10 mouse cellular contexts compared by ENCODE assay signal in the genomic region with DNA sequence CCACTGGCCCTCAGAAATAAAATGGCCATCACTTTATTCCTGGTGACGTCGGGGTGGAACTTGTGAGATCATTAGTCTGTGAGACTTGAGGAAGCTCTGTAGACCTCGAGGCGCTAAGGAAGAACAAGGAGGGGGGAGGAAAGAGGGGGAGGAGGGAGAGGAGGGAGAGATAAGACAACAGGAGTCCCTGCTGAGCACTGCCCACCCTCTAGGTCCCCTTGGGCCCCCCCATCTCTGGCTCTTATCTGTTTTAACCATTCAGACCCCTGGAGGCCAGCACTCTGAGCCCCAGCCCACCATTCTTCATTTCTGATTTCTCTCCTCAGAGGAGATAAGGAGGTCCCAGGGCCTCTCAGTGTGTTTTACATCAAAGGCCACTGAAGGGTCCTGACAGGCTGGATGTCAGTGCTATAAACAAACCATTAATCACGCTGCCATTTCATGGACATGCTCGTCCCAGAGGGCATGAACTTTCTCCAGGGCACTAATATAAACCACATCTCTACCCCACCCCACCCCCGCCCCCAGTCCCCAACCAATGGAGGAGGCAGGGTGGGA.
DNase-seq lines count a peak whose midpoint lies in the region; ATAC-seq and TF ChIP-seq lines count a peak whose summit lies in the region.
"Had no signal": no experiment of that assay in that cellular context is flagged by ENCODE, and none has a peak within 500 bp of the region (broad histone marks: within the 10 kb centered on the region; RNA-seq: fewer than 3 reads in every experiment).

No protein-coding gene starts in this region.

- no peak for TF ChIP-seq CTCF in stomach, postnatal 0 days (IDR thresholded peaks at IDR 0.05; ENCODE audit: low read depth)

- H3K9me3 ChIP-seq in kidney, embryonic 14.5 days (ENCODE audit: control insufficient read depth, low read length) = peaks cover 3% of the 10 kb centered on the region; the same call in 1 of the 2 replicates
- no peaks in the 10 kb centered on the region for H3K9me3 ChIP-seq in stomach, embryonic 14.5 days (ENCODE audit: control insufficient read depth, low read depth, low read length)
- no peaks in the 10 kb centered on the region for H3K9me3 ChIP-seq in stomach, postnatal 0 days (ENCODE audit: control insufficient read depth, low read length)
- no peaks in the 10 kb centered on the region for H3K9me3 ChIP-seq in intestine, embryonic 16.5 days (ENCODE audit: control insufficient read depth, low read length)
- no peaks in the 10 kb centered on the region for H3K9me3 ChIP-seq in forebrain, embryonic 14.5 days (replicated peaks; ENCODE audit: control insufficient read depth, low read length)
- H3K9me3 ChIP-seq: midbrain, embryonic 10.5 days had no signal

- H3K36me3 ChIP-seq in kidney, embryonic 14.5 days (ENCODE audit: control insufficient read depth, insufficient read depth, low read length) = no peaks in the 10 kb centered on the region
- H3K36me3 ChIP-seq in stomach, embryonic 14.5 days (ENCODE audit: control insufficient read depth, insufficient read depth, low read length) = no peaks in the 10 kb centered on the region
- H3K36me3 ChIP-seq in stomach, postnatal 0 days (ENCODE audit: control insufficient read depth, insufficient read depth, low read length) = no peaks in the 10 kb centered on the region
- no peaks in the 10 kb centered on the region for H3K36me3 ChIP-seq in intestine, embryonic 16.5 days (ENCODE audit: control insufficient read depth, insufficient read depth, low read length)
- H3K36me3 ChIP-seq in forebrain, embryonic 14.5 days (ENCODE audit: control insufficient read depth, insufficient read depth, low read length) = no peaks in the 10 kb centered on the region
- H3K36me3 ChIP-seq: midbrain, embryonic 10.5 days had no signal

- no peak for TF ChIP-seq EP300 in stomach, postnatal 0 days (optimal IDR thresholded peaks at IDR 0.05)

- WGBS in kidney, embryonic 14.5 days = 2% methylated on average over 7 of the region's 7 CpGs
- WGBS in stomach, embryonic 14.5 days = 6% methylated on average over 7 of the region's 7 CpGs
- WGBS in stomach, postnatal 0 days = 19% methylated on average over 7 of the region's 7 CpGs
- WGBS in intestine, embryonic 16.5 days = 17% methylated on average over 7 of the region's 7 CpGs
- 74% methylated on average over 7 of the region's 7 CpGs for WGBS in forebrain, embryonic 14.5 days

- H3K27ac ChIP-seq in kidney, embryonic 14.5 days (ENCODE audit: low read depth, low read length) = peak overlapping the region; percentile 47; the same call in 1 of the 2 replicates
- peak overlapping the region; percentile 61 for H3K27ac ChIP-seq in stomach, embryonic 14.5 days (ENCODE audit: low read length)
- no peak overlapping the region for H3K27ac ChIP-seq in stomach, postnatal 0 days (replicated peaks)
- 0 out of 2 replicates have a peak overlapping the region, but pooled peaks have one; percentile 2 for H3K27ac ChIP-seq in intestine, embryonic 16.5 days (ENCODE audit: low read length)
- no peak overlapping the region for H3K27ac ChIP-seq in forebrain, embryonic 14.5 days (ENCODE audit: low read depth, low read length)
- H3K27ac ChIP-seq: midbrain, embryonic 10.5 days had no signal

- no peak overlapping the region for H3K4me2 ChIP-seq in kidney, embryonic 14.5 days (replicated peaks; ENCODE audit: low read depth, low read length)
- no peak overlapping the region for H3K4me2 ChIP-seq in stomach, embryonic 14.5 days (replicated peaks; ENCODE audit: low read depth, low read length)
- no peak overlapping the region for H3K4me2 ChIP-seq in stomach, postnatal 0 days (replicated peaks; ENCODE audit: low read depth)
- no peak overlapping the region for H3K4me2 ChIP-seq in intestine, embryonic 16.5 days (ENCODE audit: low read depth, low read length)
- no peak overlapping the region for H3K4me2 ChIP-seq in forebrain, embryonic 14.5 days (ENCODE audit: low read length)

- H3K27me3 ChIP-seq in kidney, embryonic 14.5 days (ENCODE audit: control insufficient read depth, insufficient read depth, low read length) = no peaks in the 10 kb centered on the region
- H3K27me3 ChIP-seq in stomach, embryonic 14.5 days (ENCODE audit: control insufficient read depth, insufficient read depth, low read length) = no peaks in the 10 kb centered on the region
- H3K27me3 ChIP-seq in stomach, postnatal 0 days (ENCODE audit: control insufficient read depth, insufficient read depth, low read length) = no peaks in the 10 kb centered on the region
- no peaks in the 10 kb centered on the region for H3K27me3 ChIP-seq in intestine, embryonic 16.5 days (replicated peaks; ENCODE audit: control insufficient read depth, insufficient read depth, low read length)
- no peaks in the 10 kb centered on the region for H3K27me3 ChIP-seq in forebrain, embryonic 14.5 days (replicated peaks; ENCODE audit: control insufficient read depth, insufficient read depth, low read length)

- H3K9ac ChIP-seq in kidney, embryonic 14.5 days (ENCODE audit: low read depth, low read length) = no peak overlapping the region
- no peak overlapping the region for H3K9ac ChIP-seq in stomach, embryonic 14.5 days (replicated peaks; ENCODE audit: low read depth, low read length)
- H3K9ac ChIP-seq in stomach, postnatal 0 days (ENCODE audit: low read length) = no peak overlapping the region
- H3K9ac ChIP-seq in intestine, embryonic 16.5 days (ENCODE audit: low read depth, low read length) = no peak overlapping the region
- H3K9ac ChIP-seq in forebrain, embryonic 14.5 days (ENCODE audit: low read length) = no peak overlapping the region

- ATAC-seq in kidney, embryonic 14.5 days (ENCODE audit: low FRiP score, low TSS enrichment) = peak; percentile 82
- ATAC-seq in stomach, embryonic 14.5 days (ENCODE audit: insufficient number of reproducible peaks, insufficient read depth, low FRiP score, low read depth) = peak; percentile 10; the same call in 1 of the 2 replicates
- ATAC-seq in stomach, postnatal 0 days (ENCODE audit: low FRiP score, low TSS enrichment) = no peak
- peak; percentile 36; the same call in 1 of the 2 replicates for ATAC-seq in intestine, embryonic 16.5 days
- no peak for ATAC-seq in forebrain, embryonic 14.5 days

- no peak for DNase-seq in kidney, adult 8-10 months
- no peak for DNase-seq in stomach, postnatal 0 days (ENCODE audit: low spot score)
- DNase-seq in forebrain, embryonic 14.5 days (ENCODE audit: low spot score) = no peak
- no peak for DNase-seq in cerebellum, postnatal 4 days (ENCODE audit: low spot score in 2 of 2)
- DNase-seq: cerebellum, adult 9-11 months had no signal

- 0 out of 2 replicates have a peak, but pooled peaks cover 5% of the 10 kb centered on the region for H3K4me1 ChIP-seq in kidney, embryonic 14.5 days (ENCODE audit: control insufficient read depth, insufficient read depth, low read length)
- H3K4me1 ChIP-seq in stomach, embryonic 14.5 days (ENCODE audit: control insufficient read depth, insufficient read depth, low read length) = peaks cover 8% of the 10 kb centered on the region; the same call in 1 of the 2 replicates
- H3K4me1 ChIP-seq in stomach, postnatal 0 days (replicated peaks; ENCODE audit: control insufficient read depth, insufficient read depth) = no peaks in the 10 kb centered on the region
- H3K4me1 ChIP-seq in intestine, embryonic 16.5 days (ENCODE audit: control insufficient read depth, insufficient read depth, low read length) = no peaks in the 10 kb centered on the region
- H3K4me1 ChIP-seq in forebrain, embryonic 14.5 days (ENCODE audit: control insufficient read depth, insufficient read depth, low read length) = no peaks in the 10 kb centered on the region

- no peak overlapping the region for H3K4me3 ChIP-seq in kidney, embryonic 14.5 days (ENCODE audit: low read length)
- H3K4me3 ChIP-seq in stomach, embryonic 14.5 days (ENCODE audit: low read depth, low read length) = no peak overlapping the region
- no peak overlapping the region for H3K4me3 ChIP-seq in stomach, postnatal 0 days (ENCODE audit: low read depth, low read length)
- no peak overlapping the region for H3K4me3 ChIP-seq in intestine, embryonic 16.5 days (ENCODE audit: low read length)
- H3K4me3 ChIP-seq in forebrain, embryonic 14.5 days (ENCODE audit: low read depth, low read length) = no peak overlapping the region
- H3K4me3 ChIP-seq: erythroblast, embryonic 14.5 days; midbrain, embryonic 10.5 days had no signal

Comparison
In these comparisons a context has a peak if more than half of its experiments do, and no peak if none do; other contexts are left out.
1. ATAC-seq: peak in kidney, embryonic 14.5 days (single experiment), stomach, embryonic 14.5 days (single experiment) and intestine, embryonic 16.5 days (single experiment); none in stomach, postnatal 0 days (single experiment) and forebrain, embryonic 14.5 days (single experiment).
2. H3K27ac ChIP-seq: peak in kidney, embryonic 14.5 days (single experiment), stomach, embryonic 14.5 days (single experiment) and intestine, embryonic 16.5 days (single experiment); none in stomach, postnatal 0 days (single experiment) and forebrain, embryonic 14.5 days (single experiment).